8 mouse cellular contexts compared by ENCODE assay signal in the genomic region with DNA sequence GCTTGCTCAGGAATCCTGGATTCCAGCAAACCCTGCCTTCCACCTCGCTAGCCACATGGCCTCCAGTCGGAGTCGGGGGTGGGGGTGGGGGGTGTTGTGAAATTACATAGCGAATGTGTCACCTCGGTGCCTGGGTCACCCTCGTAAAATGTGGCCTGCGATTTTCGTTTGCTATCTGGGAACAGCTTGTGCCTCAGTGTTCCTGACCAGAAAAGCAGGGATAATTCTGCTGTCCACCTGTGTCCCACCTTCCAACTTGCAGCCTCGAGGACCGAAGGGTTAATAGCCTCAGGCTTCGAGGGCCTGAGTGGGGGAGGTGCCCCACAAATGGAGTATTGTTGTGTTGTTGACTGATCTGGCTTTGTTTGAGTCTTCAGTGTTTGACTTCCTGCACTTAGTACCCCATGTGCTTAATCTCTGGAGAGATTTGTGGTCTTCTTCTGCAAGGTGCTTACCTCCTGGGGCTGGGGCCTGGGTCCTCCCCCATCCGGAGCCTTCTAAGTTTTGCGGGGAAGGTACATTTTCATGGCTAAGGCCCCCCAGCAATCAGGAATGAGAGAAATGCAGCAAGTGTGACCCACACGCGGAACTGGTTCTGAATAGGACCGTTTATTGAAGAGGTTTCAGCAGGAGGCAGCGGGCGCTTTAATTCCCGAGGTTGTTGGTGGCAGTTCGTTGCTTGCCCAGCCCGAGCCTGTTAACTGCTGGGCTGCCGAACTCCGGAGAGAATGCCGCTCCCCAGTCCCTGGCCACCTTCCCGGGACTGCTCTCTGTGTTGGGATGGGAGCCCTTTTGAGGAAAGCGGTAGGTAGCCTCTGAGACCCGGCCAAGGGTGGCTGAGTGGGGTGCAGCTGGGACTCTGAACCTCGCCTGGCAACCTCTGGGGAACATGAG. TPM values are rescaled to one million over a fixed set of nuclear protein-coding genes. Genes with fewer than 3 reads are reported as not detected.
A peak's percentile ranks its signal among the peaks of the same experiment; 100 is the strongest.
DNase-seq lines count a peak whose midpoint lies in the region; ATAC-seq lines count a peak whose summit lies in the region.

No protein-coding gene starts in this region.

- H3K27ac ChIP-seq in neural tube, embryonic 14.5 days (ENCODE audit: low read depth, low read length): no peak overlapping the region

- peak overlapping the region; percentile 38 for H3K4me2 ChIP-seq in neural tube, embryonic 14.5 days (ENCODE audit: low read depth, low read length)

- no peaks in the 10 kb centered on the region for H3K9me3 ChIP-seq in neural tube, embryonic 14.5 days (ENCODE audit: control insufficient read depth, low read length)

- H3K9ac ChIP-seq in neural tube, embryonic 14.5 days (replicated peaks; ENCODE audit: low read depth, low read length): 0 out of 2 replicates have a peak overlapping the region, but pooled peaks have one; percentile 3

- H3K27me3 ChIP-seq in neural tube, embryonic 14.5 days (ENCODE audit: control insufficient read depth, insufficient read depth, low read length): no peaks in the 10 kb centered on the region

- 5% methylated on average over 28 of the region's 28 CpGs for WGBS in neural tube, embryonic 14.5 days

- H3K36me3 ChIP-seq in neural tube, embryonic 14.5 days (ENCODE audit: control insufficient read depth, insufficient read depth, low read length): no peaks in the 10 kb centered on the region

- peak overlapping the region; percentile 9; the same call in 1 of the 2 replicates for H3K4me3 ChIP-seq in neural tube, embryonic 14.5 days (ENCODE audit: low read depth, low read length)

- peaks cover 11% of the 10 kb centered on the region; the same call in 1 of the 2 replicates for H3K4me1 ChIP-seq in neural tube, embryonic 14.5 days (ENCODE audit: control insufficient read depth, insufficient read depth, low read length)

- peak; percentile 44 for DNase-seq in adrenal gland, adult 2 months
- DNase-seq in adrenal gland, adult 8-10 months: no peak
- DNase-seq in 3T3-L1 (ENCODE audit: low read depth, low spot score): peak; percentile 31
- peak; percentile 53 for DNase-seq in embryo, embryonic 10.5 days (ENCODE audit: low spot score)
- peak; percentile 61 for DNase-seq in heart, postnatal 4 days
- DNase-seq in layer of hippocampus, postnatal 25 days (ENCODE audit: extremely low spot score in 1 of 2, low spot score in 1 of 2): peak; percentile 25 to 39
- no peak for DNase-seq in frontal cortex, adult 2 months (ENCODE audit: extremely low spot score in 1 of 2, low spot score in 1 of 2)

- ATAC-seq in neural tube, embryonic 14.5 days (ENCODE audit: low read depth): peak; percentile 54

RNA-seq across cellular contexts. Expression of gene Plekhg3, which starts 15.9 kb away (rescaled TPM):
- total RNA-seq in adrenal gland, adult 2 months (2021): 10 to 100 TPM in 1 of 2 experiments, 1 to 10 TPM in 1; 9.9 to 17.5 TPM
- 5.1 and 7.9 TPM in 2 replicates for polyA plus RNA-seq in adrenal gland, adult 2 months (2012; rRNA removed)
- total RNA-seq in adrenal gland, adult 8-10 months (2022): 10 to 100 TPM; 10.8 to 23.4 (median 16.2) TPM
- total RNA-seq in heart, postnatal 4 days (2021): 10 to 100 TPM; 29.5 TPM
- 10 to 100 TPM; 23.2 to 27.5 TPM for total RNA-seq in layer of hippocampus, postnatal 25 days (2021)
- 0.47 and 0.90 TPM in 2 replicates for polyA plus RNA-seq in neural tube, embryonic 14.5 days (2014; fragmentation: Nextera tagmentation; extraction: Ambion mirVana)
- 11.6 and 12.6 TPM in 2 replicates for polyA plus RNA-seq in frontal cortex, adult 2 months (2012; rRNA removed)

Comparison
In these comparisons a context has a peak if more than half of its experiments do, and no peak if none do; other contexts are left out.
1. DNase-seq: peak in adrenal gland, adult 2 months (single experiment), 3T3-L1 (single experiment), embryo, embryonic 10.5 days (single experiment), heart, postnatal 4 days (single experiment) and layer of hippocampus, postnatal 25 days (2 of 2); none in adrenal gland, adult 8-10 months (single experiment) and frontal cortex, adult 2 months (0 of 2).